Mouse (Mus musculus) v-Abl transformed pro-B cells (cell line): ENCODE results near the gene Vash2.

Experiments
- in situ Hi-C, 2 experiments: fragments of 400-800 bp; cut with MboI; formaldehyde crosslinking; loops; one replicate each; pipeline ENCODE4 v1.15.1; 2025; ENCODE audit not compliant: unreplicated experiment in 2 of 2

Gene Vash2

GRCm38 (mm10) chr1:190976887-190977573, 2.1 kb downstream of the Vash2 start:
- in situ Hi-C loops = no loop called here

- in situ Hi-C loops = no loop called here
Measured at GRCm38 (mm10) chr1:190974833-190975232, 4.3 kb downstream of the Vash2 start.

GRCm38 (mm10) chr1:190974191-190974590, 4.9 kb downstream of the Vash2 start:
- in situ Hi-C loops = no loop called here

- in situ Hi-C loops = no loop called here
Measured at GRCm38 (mm10) chr1:190972612-190973192, 6.4 kb downstream of the Vash2 start.

GRCm38 (mm10) chr1:190971708-190972610, 7.1 kb downstream of the Vash2 start:
- in situ Hi-C loops = no loop called here

GRCm38 (mm10) chr1:190968010-190968409, 11.1 kb downstream of the Vash2 start:
- in situ Hi-C loops = no loop called here

GRCm38 (mm10) chr1:190964992-190965780, 13.9 kb downstream of the Vash2 start:
- in situ Hi-C loops = no loop called here

- in situ Hi-C loops = no loop called here
Measured at GRCm38 (mm10) chr1:190962760-190963159, 16.3 kb downstream of the Vash2 start.

GRCm38 (mm10) chr1:190958821-190959220, 20.3 kb downstream of the Vash2 start:
- in situ Hi-C loops = no loop called here

GRCm38 (mm10) chr1:190953009-190953408, 26.1 kb downstream of the Vash2 start:
- in situ Hi-C loops = loop anchor here in 1 of 2 experiments (5.0 kb wide), 1 partner anchor 319 kb away; no protein-coding TSS in a partner anchor

- in situ Hi-C loops = loop anchor here in 1 of 2 experiments (5.0 kb wide), 1 partner anchor 321 kb away; no protein-coding TSS in a partner anchor
Measured at GRCm38 (mm10) chr1:190951014-190951413, 28.1 kb downstream of the Vash2 start.

GRCm38 (mm10) chr1:190948846-190949245, 30.2 kb downstream of the Vash2 start:
- in situ Hi-C loops = loop anchor here in 1 of 2 experiments (25.0 kb wide), 1 partner anchor 863 kb away; the partner anchor contains the start of gene Nek2

- in situ Hi-C loops = loop anchor here in 1 of 2 experiments (25.0 kb wide), 1 partner anchor 864 kb away; the partner anchor contains the start of gene Nek2
Measured at GRCm38 (mm10) chr1:190948439-190948838, 30.7 kb downstream of the Vash2 start.

- in situ Hi-C loops = loop anchor here in 1 of 2 experiments (25.0 kb wide), 1 partner anchor 864 kb away; the partner anchor contains the start of gene Nek2
Measured at GRCm38 (mm10) chr1:190947986-190948385, 31.1 kb downstream of the Vash2 start.

GRCm38 (mm10) chr1:190944109-190944760, 34.9 kb downstream of the Vash2 start:
- in situ Hi-C loops = loop anchor here (5.0 to 25.0 kb wide), 5 partner anchors 133 to 868 kb away; partner anchors contain the start of gene Nek2 (in 1 of the 2)

- in situ Hi-C loops = loop anchor here (5.0 to 25.0 kb wide), 6 partner anchors 137 to 872 kb away; partner anchors contain the start of genes Dtl (in 1 of the 2), Ints7 (in 1 of the 2) and Nek2 (in 1 of the 2)
Measured at GRCm38 (mm10) chr1:190939803-190940202, 39.3 kb downstream of the Vash2 start.

- in situ Hi-C loops = loop anchor here in 1 of 2 experiments (10.0 to 25.0 kb wide), 2 partner anchors 645 to 882 kb away; partner anchors contain the start of genes Dtl, Ints7 and Nek2
Measured at GRCm38 (mm10) chr1:190930181-190930580, 48.9 kb downstream of the Vash2 start.

- in situ Hi-C loops = loop anchor here (10.0 to 25.0 kb wide), 2 partner anchors 883 to 896 kb away; partner anchors contain the start of gene Nek2 (in 2 of the 2)
Measured at GRCm38 (mm10) chr1:190929010-190929695, 49.9 kb downstream of the Vash2 start.
